Mouse (Mus musculus): ENCODE measurements around the gene Cdk4. TPM values are rescaled to one million over a fixed set of nuclear protein-coding genes. Genes with fewer than 3 reads are reported as not detected.

Cdk4 gene
- polyA plus RNA-seq (2017; shearing (Covaris generic)): 124 TPM

GRCm38 (mm10) chr10:127063239-127063872 lies at the start of gene Cdk4:
Gene Cdk4, plus strand, starts transcription at chr10:127063534.

DNA sequence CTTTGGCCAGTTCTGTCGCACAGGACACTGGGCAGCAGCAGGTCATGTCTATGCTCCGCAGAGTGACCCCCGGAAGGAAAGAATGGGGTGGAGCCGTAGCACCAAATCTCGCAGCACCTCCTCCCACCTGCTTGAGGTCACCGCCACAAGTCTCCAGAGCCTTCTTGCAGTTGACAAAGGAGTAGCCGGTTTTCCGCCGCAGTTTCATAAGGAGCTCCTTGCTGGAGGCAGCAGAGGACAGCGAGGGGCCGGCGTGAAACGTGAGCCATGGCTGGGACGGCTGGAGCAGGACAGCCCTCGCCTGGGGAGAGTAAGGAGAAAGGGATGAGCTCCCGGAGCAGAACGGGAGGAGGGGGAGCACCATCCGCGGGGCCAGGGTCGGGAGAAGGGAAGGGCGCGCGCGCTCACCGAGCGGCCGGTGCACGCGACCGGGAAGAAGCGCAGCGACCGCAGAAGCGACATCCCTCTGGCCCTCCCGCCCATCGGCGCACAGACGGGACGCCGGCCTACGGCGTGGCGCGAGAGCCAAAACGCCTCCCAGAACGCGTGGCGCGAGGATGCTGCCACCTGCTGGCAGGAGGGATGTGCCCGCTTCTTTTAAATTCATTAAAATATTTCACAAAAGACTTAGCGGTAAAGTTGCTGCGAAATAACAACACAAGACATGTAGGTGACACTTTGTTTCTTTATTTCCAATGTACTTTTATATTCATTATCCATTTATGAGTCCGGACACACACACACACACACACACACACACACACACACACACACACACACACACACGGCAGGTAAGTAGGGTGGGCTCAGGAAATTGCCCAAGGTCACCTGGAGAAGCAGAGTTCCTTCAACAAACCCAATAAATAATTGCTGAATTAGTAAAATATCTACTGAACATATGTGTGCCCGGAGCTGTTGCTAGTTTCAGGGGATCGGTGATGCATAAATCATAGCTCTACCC lies 32.7 kb upstream of the Cdk4 start, which contains the start of gene Tsfm:
TSS of gene Tsfm (minus strand) at position 505 of the 961 bp plus-strand sequence.

GRCm38 (mm10) chr10:127041274-127041766 lies 22.0 kb upstream of the Cdk4 start, which contains the start of the genes Mettl1 and Eef1akmt3:
Gene Mettl1, plus strand, starts transcription at chr10:127041414.
Gene Eef1akmt3, minus strand, starts transcription at chr10:127041513.

DNA sequence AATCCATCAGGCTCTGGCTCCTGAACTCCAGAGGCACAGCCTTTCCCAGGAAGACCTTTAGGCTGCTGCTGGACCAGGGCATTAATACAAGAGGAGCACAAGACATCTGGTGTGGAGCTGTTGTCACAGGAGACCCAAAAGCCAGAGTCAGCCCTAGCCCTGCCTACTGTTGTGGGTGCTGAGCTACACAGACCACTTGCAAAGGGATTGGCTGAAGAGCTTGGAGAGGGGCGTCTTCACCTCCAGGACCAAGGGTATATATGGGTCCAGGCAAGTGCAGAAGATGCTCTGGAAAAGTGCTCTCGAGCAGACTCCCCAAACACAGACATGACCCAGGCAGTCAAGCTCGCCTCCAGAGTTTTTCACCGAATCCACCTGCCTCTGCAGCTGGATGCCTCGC lies 15.4 kb upstream of the Cdk4 start, which contains the start of gene Cyp27b1:
TSS of gene Cyp27b1 (plus strand) at position 297 of the 400 bp plus-strand sequence.

DNA sequence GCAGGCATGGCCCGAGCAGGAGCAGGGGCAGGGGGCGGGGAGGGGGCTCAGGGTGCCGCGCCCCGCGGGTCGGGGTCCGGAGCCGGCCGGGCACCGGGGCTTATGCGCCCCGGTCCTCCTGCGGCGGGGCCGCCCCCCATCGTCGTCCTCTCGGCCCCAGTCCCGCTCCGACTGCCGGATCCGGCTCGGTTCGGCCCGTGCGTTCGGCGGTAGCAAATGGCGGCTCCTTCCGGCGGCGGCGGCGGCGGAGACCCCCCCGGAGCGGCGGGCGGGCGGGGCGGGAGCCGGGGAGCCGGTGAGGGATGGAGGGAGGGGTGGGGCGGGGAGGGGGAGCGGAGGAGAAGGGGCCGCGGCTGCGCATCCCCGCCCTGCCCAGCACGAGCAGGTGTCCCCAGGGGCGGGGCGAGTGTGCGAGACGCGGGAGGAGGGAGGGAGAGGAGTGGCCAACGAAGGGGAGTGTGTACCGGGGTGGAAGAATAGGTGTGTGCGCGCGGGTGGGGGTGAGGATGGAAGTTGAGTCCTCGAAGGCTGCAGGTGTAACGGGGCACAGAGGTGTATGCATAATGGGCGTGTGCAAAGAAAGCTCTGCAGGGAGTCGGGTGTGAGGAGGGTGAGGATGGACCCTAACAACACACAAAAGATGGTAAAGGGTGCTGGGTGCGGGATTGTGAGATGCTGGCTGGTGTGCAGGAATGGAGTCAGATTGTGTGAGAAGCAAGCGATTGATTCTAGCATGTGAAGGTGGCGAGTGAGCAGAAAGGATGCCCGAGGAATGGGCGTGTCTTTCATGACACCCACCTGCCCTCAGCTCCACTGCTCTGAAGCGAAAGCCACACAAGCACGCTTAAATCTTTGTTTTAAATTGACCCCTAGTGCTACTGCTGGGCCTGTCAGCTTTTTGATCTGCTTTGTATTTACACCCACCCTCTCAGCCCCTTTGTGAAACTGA lies 3.1 kb upstream of the Cdk4 start, which contains the start of gene March9:
TSS of gene March9 (minus strand) at position 217 of the 949 bp plus-strand sequence.

GRCm38 (mm10) chr10:127070190-127071121 lies 7.1 kb downstream of the Cdk4 start, which contains the start of gene Tspan31:
Gene Tspan31, minus strand, starts transcription at chr10:127070264.

DNA sequence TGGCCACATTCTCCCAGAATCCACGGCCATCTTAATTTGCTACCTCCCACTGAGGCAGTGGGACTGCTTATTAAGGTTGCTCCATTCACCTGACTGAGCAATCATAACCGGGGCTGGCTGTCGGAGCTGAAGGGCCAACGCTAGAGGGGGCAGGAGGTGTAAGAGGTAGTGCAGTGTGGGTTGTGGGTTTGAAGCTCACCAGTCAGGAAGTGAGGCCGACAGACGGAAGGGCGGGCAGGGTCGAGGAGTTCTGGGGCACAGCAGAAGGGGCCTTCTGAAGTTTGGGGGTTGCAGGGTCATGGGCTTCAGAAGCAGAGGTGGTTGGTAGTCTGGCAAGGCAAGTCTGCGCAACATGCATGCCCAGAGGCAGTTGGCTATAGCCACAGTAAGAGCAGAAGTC lies 11.7 kb downstream of the Cdk4 start, which contains the start of gene Agap2:
TSS of gene Agap2 (plus strand) at position 205 of the 400 bp plus-strand sequence.

Other genes with a start within 250 kb of the Cdk4 start
- 9.2 TPM for gene Atp23, start 162.2 kb upstream of the Cdk4 start, polyA plus RNA-seq (2017; shearing (Covaris generic))
- gene Ctdsp2, start 84.8 kb upstream of the Cdk4 start, polyA plus RNA-seq (2017; shearing (Covaris generic)): 48.7 TPM
- gene Avil, start 62.8 kb upstream of the Cdk4 start, polyA plus RNA-seq (2017; shearing (Covaris generic)): 0.35 TPM
- 20.8 TPM for gene Tsfm, start 32.7 kb upstream of the Cdk4 start, polyA plus RNA-seq (2017; shearing (Covaris generic))
- 25.5 TPM for gene Mettl1, start 22.1 kb upstream of the Cdk4 start, polyA plus RNA-seq (2017; shearing (Covaris generic))
- not detected for gene Eef1akmt3, start 22.0 kb upstream of the Cdk4 start, polyA plus RNA-seq (2017; shearing (Covaris generic))
- not detected for gene Cyp27b1, start 15.3 kb upstream of the Cdk4 start, polyA plus RNA-seq (2017; shearing (Covaris generic))
- 1.1 TPM for gene March9, start 3.4 kb upstream of the Cdk4 start, polyA plus RNA-seq (2017; shearing (Covaris generic))
- 25.6 TPM for gene Tspan31, start 6.7 kb downstream of the Cdk4 start, polyA plus RNA-seq (2017; shearing (Covaris generic))
- gene Agap2, start 11.8 kb downstream of the Cdk4 start, polyA plus RNA-seq (2017; shearing (Covaris generic)): 18.8 TPM
- gene Os9, start 57.6 kb downstream of the Cdk4 start, polyA plus RNA-seq (2017; shearing (Covaris generic)): 122 TPM
- 512 TPM for gene B4galnt1, start 101.7 kb downstream of the Cdk4 start, polyA plus RNA-seq (2017; shearing (Covaris generic))
- gene Slc26a10, start 117.1 kb downstream of the Cdk4 start, polyA plus RNA-seq (2017; shearing (Covaris generic)): 7.0 TPM
- not detected for gene Arhgef25, start 126.5 kb downstream of the Cdk4 start, polyA plus RNA-seq (2017; shearing (Covaris generic))
- gene Dtx3, start 132.2 kb downstream of the Cdk4 start, polyA plus RNA-seq (2017; shearing (Covaris generic)): 49.2 TPM
- gene Pip4k2c, start 148.1 kb downstream of the Cdk4 start, polyA plus RNA-seq (2017; shearing (Covaris generic)): 25.0 TPM
- gene Kif5a, start 199.8 kb downstream of the Cdk4 start, polyA plus RNA-seq (2017; shearing (Covaris generic)): not detected
- gene Dctn2, start 202.8 kb downstream of the Cdk4 start, polyA plus RNA-seq (2017; shearing (Covaris generic)): 83.7 TPM
- 8.6 TPM for gene Mbd6, start 225.5 kb downstream of the Cdk4 start, polyA plus RNA-seq (2017; shearing (Covaris generic))
- 62.5 TPM for gene Mars, start 248.3 kb downstream of the Cdk4 start, polyA plus RNA-seq (2017; shearing (Covaris generic))